Mouse (Mus musculus) heart, embryonic 12.5 days (tissue): ENCODE measurements at regions not wholly inside any gene's neighbourhood (a gene's known extent, or its start where the extent isn't known, plus 50 kb on each side); places are given as distances from the start of the nearest gene placed in this dataset.

ENCODE experiments used
- ATAC-seq: fragments of 200-750 bp; cut with Nextera tagmentation; 2 replicates; pipeline ENCODE4 v1.8.0; 2017; ENCODE audit warnings: moderate TSS enrichment, moderate library complexity; ENCODE audit not compliant: insufficient number of reproducible peaks, low FRiP score
- H3K27ac ChIP-seq: fragments of 300-500 bp; sonication (generic); 2 replicates; pipeline ENCODE4 v1.5.1; 2016; ENCODE audit warnings: mild to moderate bottlenecking, moderate library complexity; ENCODE audit not compliant: poor library complexity, severe bottlenecking
- H3K27me3 ChIP-seq: fragments of 300-500 bp; sonication (generic); replicated peaks from 2 replicates; pipeline ENCODE4 v1.6.1; 2016; ENCODE audit warnings: mild to moderate bottlenecking, moderate library complexity
- H3K36me3 ChIP-seq: fragments of 300-500 bp; sonication (generic); 2 replicates; pipeline ENCODE4 v1.6.1; 2016; ENCODE audit warnings: mild to moderate bottlenecking, moderate library complexity
- H3K4me1 ChIP-seq: fragments of 300-500 bp; sonication (generic); replicated peaks from 2 replicates; pipeline ENCODE4 v1.6.1; 2016; ENCODE audit warnings: mild to moderate bottlenecking
- H3K4me2 ChIP-seq: fragments of 300-500 bp; sonication (generic); 2 replicates; pipeline ENCODE4 v1.6.1; 2016; ENCODE audit warnings: mild to moderate bottlenecking, moderate library complexity
- H3K4me3 ChIP-seq: fragments of 300-500 bp; sonication (generic); 2 replicates; pipeline ENCODE4 v1.5.1; 2016; ENCODE audit warnings: mild to moderate bottlenecking
- H3K9ac ChIP-seq: fragments of 300-500 bp; sonication (generic); 2 replicates; pipeline ENCODE4 v1.6.1; 2016; ENCODE audit warnings: mild to moderate bottlenecking, moderate library complexity
- H3K9me3 ChIP-seq: fragments of 300-500 bp; sonication (generic); replicated peaks from 2 replicates; pipeline ENCODE4 v1.6.1; 2016; ENCODE audit warnings: mild to moderate bottlenecking, moderate library complexity
- WGBS: fragments of 180-500 bp; shearing (Covaris S2); methylation state at CpG from one replicate; pipeline ENCODE4 v1.1.7; 2016; 5-methylcytosine and 5-hydroxymethylcytosine counted together

GRCm38 (mm10) chr8:102575523-102575922 is 209.9 kb downstream of the Cdh11 start:
- Histone ChIP-seq H3K4me2 (no peak overlapping the region), H3K4me1 (no peaks in the 10 kb centered on the region), H3K27me3 (no peaks in the 10 kb centered on the region), H3K9ac (no peak overlapping the region), H3K27ac (no peak overlapping the region), H3K4me3 (no peak overlapping the region), H3K36me3 (no peaks in the 10 kb centered on the region), H3K9me3 (no peaks in the 10 kb centered on the region)
- ATAC-seq, result no peak
- WGBS, result 77% methylated on average over 8 of the region's 8 CpGs

- 0 out of 2 replicates have a peak overlapping the region, but pooled peaks have one; percentile 0 for H3K27ac ChIP-seq
- H3K9ac ChIP-seq, result no peak overlapping the region
- no peaks in the 10 kb centered on the region for H3K9me3 ChIP-seq
- 46% methylated on average over 5 of the region's 5 CpGs for WGBS
- H3K4me1 ChIP-seq, result no peaks in the 10 kb centered on the region
- H3K27me3 ChIP-seq, result no peaks in the 10 kb centered on the region
- H3K4me3 ChIP-seq, result no peak overlapping the region
- no peak overlapping the region for H3K4me2 ChIP-seq
- H3K36me3 ChIP-seq, result no peaks in the 10 kb centered on the region
- ATAC-seq, result no peak
These were observed 217.7 kb downstream of the Cdh11 start for GRCm38 (mm10) chr8:102567779-102568178.

GRCm38 (mm10) chr8:102554213-102554612 is 231.2 kb downstream of the Cdh11 start:
- Histone ChIP-seq H3K9ac (no peak overlapping the region), H3K4me2 (no peak overlapping the region), H3K4me1 (peaks cover 14% of the 10 kb centered on the region), H3K9me3 (no peaks in the 10 kb centered on the region), H3K36me3 (no peaks in the 10 kb centered on the region), H3K27ac (peak overlapping the region; percentile 84), H3K4me3 (no peak overlapping the region), H3K27me3 (no peaks in the 10 kb centered on the region)
- ATAC-seq, result peak; percentile 51; the same call in 1 of the 2 replicates
- WGBS, result 28% methylated on average over 6 of the region's 6 CpGs

- Histone ChIP-seq H3K4me2 (0 out of 2 replicates have a peak overlapping the region, but pooled peaks have one; percentile 17), H3K27me3 (no peaks in the 10 kb centered on the region), H3K9ac (no peak overlapping the region), H3K27ac (peak overlapping the region; percentile 68), H3K36me3 (no peaks in the 10 kb centered on the region), H3K4me3 (no peak overlapping the region), H3K9me3 (no peaks in the 10 kb centered on the region), H3K4me1 (peaks cover 11% of the 10 kb centered on the region)
- peak; percentile 72 for ATAC-seq
- 21% methylated on average over 9 of the region's 9 CpGs for WGBS
These were observed 232.0 kb downstream of the Cdh11 start for GRCm38 (mm10) chr8:102553348-102553935.

- no peaks in the 10 kb centered on the region for H3K36me3 ChIP-seq
- H3K4me2 ChIP-seq, result no peak overlapping the region
- no peak overlapping the region for H3K9ac ChIP-seq
- no peaks in the 10 kb centered on the region for H3K9me3 ChIP-seq
- WGBS, result 57% methylated on average over 3 of the region's 3 CpGs
- no peak overlapping the region for H3K4me3 ChIP-seq
- no peak overlapping the region for H3K27ac ChIP-seq
- peaks cover 3% of the 10 kb centered on the region; the same call in 1 of the 2 replicates for H3K4me1 ChIP-seq
- no peak for ATAC-seq
- no peaks in the 10 kb centered on the region for H3K27me3 ChIP-seq
These were observed 246.6 kb downstream of the Cdh11 start for GRCm38 (mm10) chr8:102538886-102539285.

- H3K27me3 ChIP-seq, result no peaks in the 10 kb centered on the region
- WGBS, result 58% methylated on average over 3 of the region's 3 CpGs
- ATAC-seq, result no peak
- H3K4me1 ChIP-seq, result peaks cover 3% of the 10 kb centered on the region; the same call in 1 of the 2 replicates
- no peak overlapping the region for H3K27ac ChIP-seq
- no peaks in the 10 kb centered on the region for H3K36me3 ChIP-seq
- H3K4me2 ChIP-seq, result no peak overlapping the region
- H3K9ac ChIP-seq, result no peak overlapping the region
- no peaks in the 10 kb centered on the region for H3K9me3 ChIP-seq
- H3K4me3 ChIP-seq, result no peak overlapping the region
These were observed 247.4 kb downstream of the Cdh11 start for GRCm38 (mm10) chr8:102538068-102538467.

- Histone ChIP-seq H3K36me3 (no peaks in the 10 kb centered on the region), H3K9me3 (no peaks in the 10 kb centered on the region), H3K27me3 (no peaks in the 10 kb centered on the region), H3K4me3 (no peak overlapping the region), H3K4me1 (no peaks in the 10 kb centered on the region), H3K4me2 (no peak overlapping the region), H3K9ac (no peak overlapping the region), H3K27ac (no peak overlapping the region)
- no peak for ATAC-seq
These were observed 267.0 kb downstream of the Cdh11 start for GRCm38 (mm10) chr8:102518446-102518845.

- Histone ChIP-seq H3K4me1 (no peaks in the 10 kb centered on the region), H3K36me3 (no peaks in the 10 kb centered on the region), H3K9ac (no peak overlapping the region), H3K4me3 (no peak overlapping the region), H3K4me2 (no peak overlapping the region), H3K9me3 (no peaks in the 10 kb centered on the region), H3K27ac (no peak overlapping the region), H3K27me3 (no peaks in the 10 kb centered on the region)
- ATAC-seq, result no peak
These were observed 269.7 kb downstream of the Cdh11 start for GRCm38 (mm10) chr8:102515748-102516147.

- Histone ChIP-seq H3K4me3 (no peak overlapping the region), H3K36me3 (no peaks in the 10 kb centered on the region), H3K9ac (no peak overlapping the region), H3K27ac (no peak overlapping the region), H3K4me1 (no peaks in the 10 kb centered on the region), H3K27me3 (no peaks in the 10 kb centered on the region), H3K9me3 (no peaks in the 10 kb centered on the region), H3K4me2 (no peak overlapping the region)
- WGBS, result 77% methylated on average over 2 of the region's 2 CpGs
- ATAC-seq, result no peak
These were observed 270.5 kb downstream of the Cdh11 start for GRCm38 (mm10) chr8:102514805-102515424.

GRCm38 (mm10) chr8:102500751-102501150 is 284.7 kb downstream of the Cdh11 start:
- 69% methylated on average over 4 of the region's 4 CpGs for WGBS
- Histone ChIP-seq H3K27ac (no peak overlapping the region), H3K4me2 (no peak overlapping the region), H3K27me3 (no peaks in the 10 kb centered on the region), H3K9me3 (no peaks in the 10 kb centered on the region), H3K36me3 (no peaks in the 10 kb centered on the region), H3K9ac (no peak overlapping the region), H3K4me1 (no peaks in the 10 kb centered on the region), H3K4me3 (no peak overlapping the region)
- no peak for ATAC-seq

- WGBS, result 69% methylated on average over 3 of the region's 3 CpGs
- no peaks in the 10 kb centered on the region for H3K36me3 ChIP-seq
- H3K27me3 ChIP-seq, result no peaks in the 10 kb centered on the region
- H3K4me3 ChIP-seq, result no peak overlapping the region
- no peak overlapping the region for H3K4me2 ChIP-seq
- no peaks in the 10 kb centered on the region for H3K4me1 ChIP-seq
- H3K27ac ChIP-seq, result no peak overlapping the region
- no peaks in the 10 kb centered on the region for H3K9me3 ChIP-seq
- no peak overlapping the region for H3K9ac ChIP-seq
- no peak for ATAC-seq
These were observed 285.2 kb downstream of the Cdh11 start for GRCm38 (mm10) chr8:102500202-102500601.

GRCm38 (mm10) chr8:102499091-102499490 is 286.4 kb downstream of the Cdh11 start:
- WGBS, result 69% methylated on average over 4 of the region's 4 CpGs

More at GRCm38 (mm10) chr8:102499091-102499490, 286.4 kb downstream of the Cdh11 start:
- Histone ChIP-seq H3K9ac (no peak overlapping the region), H3K9me3 (no peaks in the 10 kb centered on the region), H3K4me3 (no peak overlapping the region), H3K36me3 (no peaks in the 10 kb centered on the region), H3K27me3 (no peaks in the 10 kb centered on the region), H3K27ac (no peak overlapping the region), H3K4me1 (no peaks in the 10 kb centered on the region), H3K4me2 (no peak overlapping the region)
- no peak for ATAC-seq
